Mouse (Mus musculus) spleen, postnatal 14 days (tissue): Measurements from ENCODE around the gene Pcp4l1.

Experiments used
- DNase-seq, 2 experiments: peaks; one replicate each; pipeline ENCODE4 v3.0.0; 2021 to 2022; ENCODE audit warnings: low spot score in 2 of 2

Pcp4l1 gene

DNA sequence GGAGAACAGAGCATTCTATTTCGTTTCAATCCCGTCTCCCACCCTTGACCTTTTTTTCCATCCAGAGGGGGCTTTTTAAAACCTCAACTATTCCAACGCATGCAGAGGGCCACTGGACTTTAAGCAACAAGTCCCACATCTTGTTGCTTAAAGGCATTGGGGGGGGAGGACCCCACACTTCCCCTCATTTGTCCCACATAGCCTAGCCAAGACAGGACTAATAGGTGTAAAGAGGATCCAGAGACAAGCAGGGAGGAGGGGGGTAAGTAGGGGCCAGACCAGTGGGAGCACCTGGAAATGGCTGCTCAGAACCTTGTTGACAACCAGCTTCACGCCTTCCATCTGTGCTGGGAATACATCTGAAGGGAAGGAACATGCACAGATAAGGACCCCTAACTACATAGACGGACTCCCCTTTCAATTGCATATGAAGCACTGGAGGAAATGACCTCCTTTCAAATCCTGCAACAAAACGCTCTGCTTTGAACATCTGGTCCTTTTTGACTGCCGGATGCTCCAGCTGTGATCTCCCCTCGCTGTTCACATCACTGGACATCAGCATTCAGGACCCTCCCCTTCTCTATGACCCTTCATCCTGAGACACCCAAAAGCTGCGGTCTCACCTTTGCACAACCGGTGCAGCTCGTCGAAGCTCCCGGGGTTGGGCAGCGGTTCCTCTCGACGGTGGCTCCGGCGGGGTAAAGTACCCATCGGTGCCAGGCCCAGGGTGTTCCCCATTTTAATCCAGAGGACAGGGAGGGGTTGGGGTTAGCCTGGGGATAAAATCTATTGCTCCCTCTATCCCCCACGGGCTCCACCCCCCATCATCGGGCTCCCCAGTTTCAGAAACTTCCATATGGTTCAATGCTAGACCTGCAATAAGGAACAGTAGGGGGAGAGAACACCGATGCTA is 25.5 kb upstream of the Pcp4l1 start:
- DNase-seq = no peak

GRCm38 (mm10) chr1:171220871-171221270 is 24.8 kb upstream of the Pcp4l1 start:
- peak; percentile 54 to 79 for DNase-seq

DNA sequence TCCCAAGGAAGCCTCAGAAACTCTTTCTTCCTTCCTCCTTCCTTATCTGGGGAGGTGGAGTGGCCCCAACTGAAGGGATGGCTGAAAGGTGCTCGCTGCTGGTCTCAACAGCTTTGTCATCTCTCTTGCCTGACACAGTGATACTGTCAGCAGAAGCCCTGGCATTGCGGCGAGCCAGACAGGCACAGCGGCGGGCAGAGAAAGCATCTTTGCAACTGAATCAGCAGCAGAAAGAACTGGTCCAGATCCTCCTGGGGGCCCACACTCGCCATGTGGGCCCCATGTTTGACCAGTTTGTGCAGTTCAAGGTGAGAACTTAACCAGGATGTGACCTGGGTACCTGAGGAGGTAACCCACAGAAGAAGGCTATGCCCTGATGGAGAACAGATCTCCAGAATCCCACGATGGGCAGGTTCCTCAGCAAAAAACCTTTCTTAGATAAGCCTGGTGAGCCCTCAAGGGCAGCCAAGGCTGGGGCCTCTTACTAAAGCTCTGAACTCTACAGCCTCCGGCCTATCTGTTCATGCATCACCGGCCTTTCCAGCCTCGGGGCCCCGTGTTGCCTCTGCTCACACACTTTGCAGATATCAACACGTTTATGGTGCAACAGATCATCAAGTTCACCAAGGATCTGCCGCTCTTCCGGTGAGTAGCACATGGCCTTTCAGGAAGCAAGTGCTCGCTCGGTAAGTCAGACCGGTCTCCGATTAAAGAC is 20.3 kb upstream of the Pcp4l1 start:
- DNase-seq = no peak

DNA sequence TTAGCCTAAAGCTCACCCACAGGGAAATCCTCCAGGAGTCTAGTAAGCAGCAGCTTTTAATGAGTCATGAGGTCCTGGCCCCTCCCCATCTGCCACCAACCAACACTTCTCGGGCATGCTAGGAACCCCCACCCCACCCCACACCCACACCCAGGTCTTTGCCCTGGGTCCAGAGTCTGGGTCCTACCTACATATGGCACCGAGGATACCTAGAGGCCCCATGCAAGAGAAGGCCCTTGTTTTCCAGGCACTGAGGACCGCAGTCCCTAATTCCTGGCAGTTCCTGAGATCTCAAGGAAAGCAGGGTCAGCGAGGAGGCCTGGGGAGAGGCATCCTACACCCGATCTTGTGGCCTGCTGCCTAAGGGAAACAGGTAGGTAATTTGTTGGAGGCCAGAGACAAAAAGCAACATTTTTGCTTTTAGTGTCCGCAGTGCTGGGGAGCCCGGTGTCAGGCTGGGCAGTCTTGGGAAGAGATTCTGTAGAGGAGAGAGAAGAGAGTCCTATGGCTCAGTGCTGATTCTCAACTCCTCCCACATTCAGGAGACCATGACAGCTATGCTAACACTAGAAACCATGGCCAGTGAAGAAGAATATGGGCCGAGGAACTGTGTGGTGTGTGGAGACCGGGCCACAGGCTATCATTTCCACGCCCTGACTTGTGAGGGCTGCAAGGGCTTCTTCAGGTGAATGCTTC is 17.9 kb upstream of the Pcp4l1 start, which contains the start of gene Nr1i3:
TSS of gene Nr1i3 (plus strand) at position 170 of the 696 bp plus-strand sequence.
- no peak for DNase-seq

- DNase-seq = no peak
Measured at GRCm38 (mm10) chr1:171212854-171213253, 16.8 kb upstream of the Pcp4l1 start.

GRCm38 (mm10) chr1:171209409-171209808 is 13.3 kb upstream of the Pcp4l1 start:
- DNase-seq = no peak

GRCm38 (mm10) chr1:171205704-171206493 is 9.8 kb upstream of the Pcp4l1 start:
- DNase-seq = no peak

DNA sequence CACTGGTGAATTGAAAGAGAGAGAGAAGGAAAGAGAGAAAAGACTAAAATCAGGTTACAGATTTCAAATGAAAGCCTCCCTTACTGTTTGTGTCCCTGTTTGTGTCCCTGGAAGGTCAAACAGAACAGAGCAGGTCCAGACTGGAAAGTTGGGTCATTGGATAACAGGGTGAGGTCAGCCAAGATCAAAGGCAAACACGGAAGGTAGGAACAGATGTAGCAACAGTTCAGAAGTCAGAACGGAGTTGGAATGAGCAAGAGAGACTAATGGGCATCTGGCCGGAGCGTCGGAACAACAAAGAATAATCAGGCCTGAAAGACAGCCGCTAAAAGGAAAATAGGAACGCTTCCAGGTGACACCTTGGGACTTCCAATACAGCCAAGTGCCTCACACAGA is 8.2 kb upstream of the Pcp4l1 start:
- DNase-seq = no peak

GRCm38 (mm10) chr1:171203471-171204248 is 7.6 kb upstream of the Pcp4l1 start:
- no peak for DNase-seq

DNA sequence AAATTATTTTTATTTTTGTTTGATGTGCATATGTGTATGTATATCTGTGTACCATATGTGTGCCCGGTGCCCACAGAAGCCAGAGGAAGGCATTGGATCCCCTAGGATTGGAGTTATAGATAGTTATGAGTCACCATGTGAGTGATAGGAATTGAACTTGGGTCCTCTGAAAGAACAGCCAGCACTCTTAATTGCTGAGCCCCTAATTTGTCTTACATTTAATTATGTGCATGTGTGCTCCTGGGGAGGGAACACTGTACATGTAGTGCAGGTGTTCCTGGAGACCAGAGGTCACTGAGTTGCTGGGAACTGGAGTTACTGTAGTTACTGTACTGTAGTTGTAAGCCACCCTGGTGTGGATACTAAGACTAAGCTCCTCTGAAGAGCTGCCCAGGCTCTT is 4.7 kb upstream of the Pcp4l1 start:
- DNase-seq = no peak

DNA sequence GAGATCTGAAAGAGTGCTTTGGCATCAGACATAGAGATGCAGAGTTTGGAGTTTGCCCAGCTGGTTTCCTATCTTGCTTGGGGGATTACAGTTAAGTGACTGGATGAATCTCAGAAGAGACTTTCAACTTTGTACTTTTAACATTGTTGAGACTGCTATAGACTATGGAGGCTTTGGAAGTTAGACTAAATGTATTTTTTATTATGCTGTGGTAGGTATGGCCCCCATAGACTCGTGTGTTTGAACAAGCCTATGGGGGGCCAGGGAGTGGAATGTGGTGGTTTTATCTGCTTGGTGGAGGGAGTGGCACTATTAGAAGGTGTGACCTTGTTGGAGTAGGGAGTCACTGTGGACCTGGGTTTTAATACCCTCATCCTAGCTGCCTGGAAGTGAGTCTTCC is 3.5 kb upstream of the Pcp4l1 start:
- no peak for DNase-seq

DNA sequence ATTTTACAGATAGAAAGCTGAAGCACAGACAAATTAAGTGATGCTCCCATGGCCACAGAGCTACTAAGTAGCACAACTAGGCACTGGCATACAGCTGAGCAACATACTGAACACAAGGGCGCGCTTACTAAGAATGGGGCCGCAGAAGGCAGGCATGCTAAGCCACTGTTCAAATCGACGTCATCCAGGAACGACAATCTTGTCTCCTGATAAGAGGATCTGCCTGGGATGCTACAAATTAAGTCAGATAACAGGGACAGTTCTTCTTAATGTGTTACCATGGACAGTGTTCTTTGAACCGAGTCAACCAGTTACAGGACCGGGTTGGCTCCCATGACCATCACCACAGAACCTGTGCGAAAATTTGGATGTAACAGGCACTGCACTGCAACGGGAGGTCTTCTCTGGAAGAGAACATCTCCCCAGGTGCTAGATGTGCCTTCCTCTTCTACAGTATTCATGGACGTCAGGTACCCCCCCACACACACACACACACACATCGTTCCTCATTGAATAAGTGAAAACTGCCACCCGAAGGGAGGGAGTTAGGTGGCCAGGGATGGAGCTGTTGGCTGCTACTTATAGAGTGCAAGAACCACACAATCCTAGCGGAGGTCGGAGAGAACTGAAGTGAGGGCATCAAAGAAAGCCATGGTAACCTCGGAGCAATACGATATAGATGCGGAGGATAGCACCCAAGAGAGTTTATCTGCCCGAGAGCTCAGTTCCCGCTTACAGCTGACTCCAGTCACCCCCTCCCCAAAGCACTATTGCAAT is 834 bp downstream of the Pcp4l1 start:
- DNase-seq = no peak

DNA sequence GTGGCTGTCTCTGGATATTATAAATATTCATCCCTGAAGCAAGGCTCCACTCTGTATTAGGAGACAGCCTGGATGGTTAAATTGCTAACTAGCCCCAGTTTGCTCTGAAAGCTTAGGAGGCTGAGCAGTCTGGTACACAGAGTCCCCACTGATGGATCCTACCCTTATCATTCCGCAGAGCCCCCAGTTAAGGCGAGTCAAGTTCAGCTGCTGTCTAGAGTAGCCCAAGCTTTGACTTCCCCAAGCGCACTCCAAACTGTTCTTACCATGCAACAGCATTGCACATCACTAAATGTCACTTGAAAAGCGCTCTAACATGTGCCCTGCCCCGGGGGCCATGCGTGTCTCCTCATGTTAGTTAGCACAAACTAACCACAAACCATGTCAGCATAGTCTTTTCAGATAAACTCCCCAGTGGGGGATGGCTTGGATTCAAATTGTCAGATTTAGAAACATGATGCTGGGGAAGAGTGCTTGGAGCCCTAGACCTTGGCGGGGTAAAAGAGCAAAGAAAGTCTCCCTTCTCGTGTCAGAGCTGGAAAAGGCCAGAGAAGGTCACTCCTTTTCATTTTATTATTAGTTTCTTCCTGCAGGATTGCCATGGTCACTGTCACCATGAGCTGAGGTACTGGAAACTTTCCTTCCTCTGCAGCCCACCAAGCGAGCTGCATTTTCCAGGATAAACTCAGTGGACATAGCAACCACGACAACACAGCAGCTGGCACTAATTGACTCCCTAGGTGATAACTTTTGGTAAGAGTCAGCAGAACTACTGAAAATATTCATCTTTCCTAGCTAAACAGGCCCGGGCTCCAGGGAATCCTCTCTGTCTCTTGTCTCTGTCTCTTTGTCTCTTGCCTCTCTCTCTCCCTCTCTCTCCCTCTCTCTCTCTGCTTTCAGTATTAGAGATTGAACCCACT is 1.9 kb downstream of the Pcp4l1 start:
- DNase-seq = no peak

- DNase-seq = no peak
Measured at GRCm38 (mm10) chr1:171193093-171193840, 2.8 kb downstream of the Pcp4l1 start.

GRCm38 (mm10) chr1:171192283-171192682 is 3.8 kb downstream of the Pcp4l1 start:
- DNase-seq = no peak

DNA sequence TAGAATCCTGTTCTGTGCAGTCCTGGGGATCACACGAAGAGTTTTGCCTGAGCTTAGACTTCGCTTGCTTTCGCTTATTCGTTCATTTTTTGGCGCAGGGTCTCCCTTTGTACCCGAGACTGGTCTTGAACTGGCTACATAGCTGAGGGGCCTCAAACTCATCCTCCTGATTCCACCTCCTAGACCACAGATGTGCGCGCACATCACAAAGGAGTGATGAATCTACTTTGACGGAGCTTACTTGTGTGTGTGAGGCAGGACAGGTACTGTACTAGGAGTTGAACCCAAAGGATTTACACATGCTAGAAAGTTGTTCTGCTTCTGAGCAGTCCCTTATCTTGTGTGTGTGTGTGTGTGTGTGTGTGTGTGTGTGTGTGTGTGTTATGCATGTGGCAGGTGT is 5.2 kb downstream of the Pcp4l1 start:
- DNase-seq = no peak

- no peak for DNase-seq
Measured at GRCm38 (mm10) chr1:171189476-171190114, 6.5 kb downstream of the Pcp4l1 start.

- DNase-seq = no peak
Measured at GRCm38 (mm10) chr1:171189046-171189445, 7.0 kb downstream of the Pcp4l1 start.
